Mouse (Mus musculus) bone marrow macrophage, adult 2 months (primary cell): ENCODE measurements at regions not wholly inside any gene's neighbourhood (a gene's known extent, or its start where the extent isn't known, plus 50 kb on each side); places are given as distances from the start of the nearest gene placed in this dataset.

ENCODE experiments used
- H3K27ac ChIP-seq: 2 replicates; pipeline ENCODE4 v1.5.1; 2012; ENCODE audit warnings: low read depth, low read length; ENCODE audit not compliant: insufficient read depth
- H3K4me1 ChIP-seq: 2 replicates; pipeline ENCODE4 v1.6.1; 2012; ENCODE audit warnings: low read length; ENCODE audit not compliant: control insufficient read depth, insufficient read depth
- H3K4me3 ChIP-seq: 2 replicates; pipeline ENCODE4 v1.5.1; 2012; ENCODE audit warnings: mild to moderate bottlenecking, low read length, moderate library complexity; ENCODE audit not compliant: insufficient read depth
- CTCF ChIP-seq: IDR thresholded peaks from 2 replicates; pipeline ENCODE4 v1.5.1; 2012; ENCODE audit warnings: low read depth, mild to moderate bottlenecking, low read length, moderate library complexity
- POLR2A ChIP-seq: IDR thresholded peaks from 2 replicates; pipeline ENCODE4 v1.6.1; 2012; ENCODE audit warnings: mild to moderate bottlenecking, low read depth, low read length, borderline replicate concordance

- Histone ChIP-seq H3K27ac (no peak overlapping the region), H3K4me3 (no peak overlapping the region), H3K4me1 (no peaks in the 10 kb centered on the region)
- TF ChIP-seq CTCF (no peak), POLR2A (no peak)
These were observed 110.4 kb upstream of the Neil3 start for GRCm38 (mm10) chr8:53749263-53749662.

- no peak for TF ChIP-seq CTCF
- TF ChIP-seq POLR2A: no peak
- H3K4me3 ChIP-seq: no peak overlapping the region
- H3K4me1 ChIP-seq: no peaks in the 10 kb centered on the region
- no peak overlapping the region for H3K27ac ChIP-seq
These were observed 130.3 kb upstream of the Neil3 start for GRCm38 (mm10) chr8:53769211-53769610.

GRCm38 (mm10) chr8:53775511-53775910 is 136.6 kb upstream of the Neil3 start:
- TF ChIP-seq POLR2A (no peak), CTCF (no peak)
- H3K4me1 ChIP-seq: no peaks in the 10 kb centered on the region
- H3K27ac ChIP-seq: no peak overlapping the region
- no peak overlapping the region for H3K4me3 ChIP-seq

- H3K4me1 ChIP-seq: no peaks in the 10 kb centered on the region
These were observed 142.0 kb upstream of the Neil3 start for GRCm38 (mm10) chr8:53780886-53781285.

GRCm38 (mm10) chr8:53781885-53782284 is 143.0 kb upstream of the Neil3 start:
- H3K4me1 ChIP-seq: no peaks in the 10 kb centered on the region
- no peak overlapping the region for H3K27ac ChIP-seq
- no peak overlapping the region for H3K4me3 ChIP-seq
- TF ChIP-seq CTCF (no peak), POLR2A (no peak)

More at GRCm38 (mm10) chr8:53780886-53781285, 142.0 kb upstream of the Neil3 start:
- H3K27ac ChIP-seq: no peak overlapping the region
- no peak for TF ChIP-seq POLR2A
- no peak for TF ChIP-seq CTCF
- H3K4me3 ChIP-seq: no peak overlapping the region

GRCm38 (mm10) chr8:53788202-53788601 is 149.3 kb upstream of the Neil3 start:
- H3K4me1 ChIP-seq: no peaks in the 10 kb centered on the region
- H3K27ac ChIP-seq: no peak overlapping the region
- no peak for TF ChIP-seq POLR2A
- TF ChIP-seq CTCF: no peak
- H3K4me3 ChIP-seq: no peak overlapping the region

- Histone ChIP-seq H3K4me3 (no peak overlapping the region), H3K4me1 (no peaks in the 10 kb centered on the region), H3K27ac (no peak overlapping the region)
- TF ChIP-seq POLR2A (no peak), CTCF (no peak)
These were observed 182.3 kb upstream of the Neil3 start for GRCm38 (mm10) chr8:53821148-53821547.

GRCm38 (mm10) chr8:53827395-53827794 is 188.5 kb upstream of the Neil3 start:
- no peak overlapping the region for H3K4me3 ChIP-seq
- H3K27ac ChIP-seq: no peak overlapping the region
- TF ChIP-seq POLR2A (no peak), CTCF (no peak)
- no peaks in the 10 kb centered on the region for H3K4me1 ChIP-seq

- Histone ChIP-seq H3K27ac (no peak overlapping the region), H3K4me1 (no peaks in the 10 kb centered on the region), H3K4me3 (no peak overlapping the region)
- TF ChIP-seq CTCF: no peak
- no peak for TF ChIP-seq POLR2A
These were observed 209.0 kb upstream of the Neil3 start for GRCm38 (mm10) chr8:53847821-53848220.

- Histone ChIP-seq H3K4me1 (no peaks in the 10 kb centered on the region), H3K4me3 (no peak overlapping the region), H3K27ac (no peak overlapping the region)
- TF ChIP-seq POLR2A (no peak), CTCF (no peak)
These were observed 208.8 kb upstream of the Vegfc start for GRCm38 (mm10) chr8:53868567-53868966.
